Mouse (Mus musculus) midbrain, postnatal 0 days (tissue): Measurements from ENCODE around the gene 3110018I06Rik. TPM values are rescaled to one million over a fixed set of nuclear protein-coding genes. Genes with fewer than 3 reads are reported as not detected.

Experiments
- ATAC-seq: fragments of 200-750 bp; cut with Nextera tagmentation; 2 replicates; pipeline ENCODE4 v1.8.0; 2017; ENCODE audit warnings: moderate number of reproducible peaks, mild to moderate bottlenecking, moderate TSS enrichment, moderate library complexity; ENCODE audit not compliant: low FRiP score
- DNase-seq: peaks from one replicate; pipeline ENCODE4 v3.0.0-alpha.2; 2015; ENCODE audit warnings: low spot score
- H3K27ac ChIP-seq: fragments of 300-500 bp; sonication (generic); 2 replicates; pipeline ENCODE4 v1.5.1; 2014; ENCODE audit warnings: low read depth, mild to moderate bottlenecking, low read length, mixed read lengths
- H3K27me3 ChIP-seq: fragments of 300-500 bp; sonication (generic); 2 replicates; pipeline ENCODE4 v1.6.1; 2014; ENCODE audit warnings: low read length, control low read depth, mixed read lengths; ENCODE audit not compliant: insufficient read depth
- H3K36me3 ChIP-seq: fragments of 300-500 bp; sonication (generic); 2 replicates; pipeline ENCODE4 v1.6.1; 2014; ENCODE audit warnings: low read length, control low read depth, mixed read lengths; ENCODE audit not compliant: insufficient read depth
- H3K4me1 ChIP-seq: fragments of 300-500 bp; sonication (generic); 2 replicates; pipeline ENCODE4 v1.6.1; 2014; ENCODE audit warnings: mild to moderate bottlenecking, control low read depth, antibody characterized with exemption, low read length, mixed read lengths; ENCODE audit not compliant: insufficient read depth
- H3K4me2 ChIP-seq: fragments of 300-500 bp; sonication (generic); 2 replicates; pipeline ENCODE4 v1.6.1; 2014; ENCODE audit warnings: low read depth, mild to moderate bottlenecking, low read length, mixed read lengths; ENCODE audit not compliant: poor library complexity, severe bottlenecking
- H3K4me3 ChIP-seq: fragments of 300-500 bp; sonication (generic); 2 replicates; pipeline ENCODE4 v1.5.1; 2014; ENCODE audit warnings: low read depth, mild to moderate bottlenecking, low read length, moderate library complexity
- H3K9ac ChIP-seq: fragments of 300-500 bp; sonication (generic); replicated peaks from 2 replicates; pipeline ENCODE4 v1.6.1; 2014; ENCODE audit warnings: mild to moderate bottlenecking, low read length, moderate library complexity, mixed read lengths; ENCODE audit not compliant: poor library complexity, severe bottlenecking
- H3K9me3 ChIP-seq: fragments of 300-500 bp; sonication (generic); 2 replicates; pipeline ENCODE4 v1.6.1; 2016; ENCODE audit warnings: low read length, control low read depth
- CTCF ChIP-seq: IDR thresholded peaks from 2 replicates; pipeline ENCODE4 v1.5.1; 2016; ENCODE audit warnings: antibody characterized with exemption, mild to moderate bottlenecking
- WGBS: fragments of 180-500 bp; shearing (Covaris S2); extraction: QIAGEN DNeasy Blood & Tissue Kit; methylation state at CpG from one replicate; pipeline ENCODE4 v1.1.7; 2014; 5-methylcytosine and 5-hydroxymethylcytosine counted together
- polyA plus RNA-seq: library from polyadenylated mRNA; unstranded; fragments of >200 nt; fragmentation: Nextera tagmentation; extraction: Ambion mirVana; gene quantifications from 2 replicates; pipeline ENCODE4 v1.2.1, GENCODE M21; 2015
- total RNA-seq: library from RNA; depleted of rRNA; stranded (reverse); fragments of >200 nt; gene quantifications from 2 replicates; pipeline ENCODE4 v1.2.3, GENCODE M21; 2014

The 3110018I06Rik gene
- total and polyA plus RNA-seq, 2 experiments from 2014 or later, result not detected

DNA sequence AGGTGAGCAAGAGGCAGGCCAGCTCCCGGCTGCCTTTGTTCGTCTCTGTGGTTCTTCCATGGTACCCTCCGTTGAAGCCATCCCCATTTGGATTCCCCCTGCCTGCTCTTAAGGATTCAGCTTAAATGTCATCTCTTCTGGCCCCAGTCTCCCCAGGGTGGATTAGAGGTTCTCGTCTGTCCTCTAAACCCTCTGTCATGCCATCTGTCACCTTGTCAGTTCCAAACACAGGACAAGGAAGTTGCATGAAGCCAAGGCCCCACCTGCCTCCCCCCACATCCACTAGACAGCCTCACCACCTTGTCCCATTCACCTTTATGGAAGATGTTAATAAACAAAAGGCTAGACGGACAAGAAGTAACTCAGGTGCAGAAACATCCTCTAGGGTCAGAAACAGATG, 5.4 kb upstream of the 3110018I06Rik start:
- Histone ChIP-seq H3K4me1 (no peaks in the 10 kb centered on the region), H3K27ac (no peak overlapping the region), H3K4me2 (no peak overlapping the region), H3K27me3 (no peaks in the 10 kb centered on the region), H3K36me3 (no peaks in the 10 kb centered on the region), H3K4me3 (no peak overlapping the region), H3K9me3 (0 out of 2 replicates have a peak, but pooled peaks cover 4% of the 10 kb centered on the region), H3K9ac (no peak overlapping the region)
- WGBS, result 80% methylated on average over 5 of the region's 5 CpGs
- TF ChIP-seq CTCF, result no peak
- ATAC-seq, result no peak
- no peak for DNase-seq

DNA sequence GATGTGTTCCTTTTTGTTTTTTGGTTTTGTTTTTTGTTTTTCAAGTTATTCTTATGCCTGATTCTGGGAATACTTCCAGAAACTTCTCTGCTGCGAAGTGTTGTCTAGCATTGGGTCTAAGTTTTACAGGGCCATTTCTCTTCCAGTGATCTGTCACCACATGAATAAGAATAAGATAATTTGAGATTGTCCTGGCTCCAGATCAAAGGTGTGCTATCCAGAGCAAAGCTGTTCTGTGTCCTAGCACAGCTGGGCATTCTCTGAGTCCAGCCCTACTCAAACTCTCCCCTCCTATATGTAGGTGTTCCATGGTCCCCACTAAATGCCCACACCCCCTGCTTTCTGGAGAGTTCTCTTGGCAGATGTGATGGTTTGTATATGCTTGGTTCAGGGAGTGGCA, 2.9 kb downstream of the 3110018I06Rik start:
- no peak overlapping the region for H3K4me3 ChIP-seq
- ATAC-seq (no peak), DNase-seq (no peak)
- H3K27ac ChIP-seq, result no peak overlapping the region
- H3K27me3 ChIP-seq, result no peaks in the 10 kb centered on the region
- H3K4me1 ChIP-seq, result no peaks in the 10 kb centered on the region
- H3K9me3 ChIP-seq, result 0 out of 2 replicates have a peak, but pooled peaks cover 4% of the 10 kb centered on the region
- 84% methylated on average over 1 of the region's 1 CpGs for WGBS
- H3K4me2 ChIP-seq, result no peak overlapping the region
- no peaks in the 10 kb centered on the region for H3K36me3 ChIP-seq
- TF ChIP-seq CTCF, result no peak
- no peak overlapping the region for H3K9ac ChIP-seq

- no peaks in the 10 kb centered on the region for H3K4me1 ChIP-seq
- no peaks in the 10 kb centered on the region for H3K36me3 ChIP-seq
- no peak overlapping the region for H3K4me2 ChIP-seq
- H3K27ac ChIP-seq, result no peak overlapping the region
- ATAC-seq (no peak), DNase-seq (no peak)
- TF ChIP-seq CTCF, result no peak
- no peak overlapping the region for H3K9ac ChIP-seq
- H3K9me3 ChIP-seq, result no peaks in the 10 kb centered on the region
- H3K27me3 ChIP-seq, result no peaks in the 10 kb centered on the region
- no peak overlapping the region for H3K4me3 ChIP-seq
- WGBS, result 84% methylated on average over 5 of the region's 5 CpGs
Measured at GRCm38 (mm10) chr12:107496924-107497323, 8.5 kb downstream of the 3110018I06Rik start.

GRCm38 (mm10) chr12:107509661-107510237, 21.3 kb downstream of the 3110018I06Rik start:
- DNase-seq (no peak), ATAC-seq (no peak)
- no peak overlapping the region for H3K4me2 ChIP-seq
- no peak overlapping the region for H3K9ac ChIP-seq
- no peak overlapping the region for H3K4me3 ChIP-seq
- 92% methylated on average over 9 of the region's 9 CpGs for WGBS
- H3K9me3 ChIP-seq, result no peaks in the 10 kb centered on the region
- H3K4me1 ChIP-seq, result no peaks in the 10 kb centered on the region
- no peak for TF ChIP-seq CTCF
- H3K27me3 ChIP-seq, result no peaks in the 10 kb centered on the region
- no peak overlapping the region for H3K27ac ChIP-seq
- no peaks in the 10 kb centered on the region for H3K36me3 ChIP-seq

DNA sequence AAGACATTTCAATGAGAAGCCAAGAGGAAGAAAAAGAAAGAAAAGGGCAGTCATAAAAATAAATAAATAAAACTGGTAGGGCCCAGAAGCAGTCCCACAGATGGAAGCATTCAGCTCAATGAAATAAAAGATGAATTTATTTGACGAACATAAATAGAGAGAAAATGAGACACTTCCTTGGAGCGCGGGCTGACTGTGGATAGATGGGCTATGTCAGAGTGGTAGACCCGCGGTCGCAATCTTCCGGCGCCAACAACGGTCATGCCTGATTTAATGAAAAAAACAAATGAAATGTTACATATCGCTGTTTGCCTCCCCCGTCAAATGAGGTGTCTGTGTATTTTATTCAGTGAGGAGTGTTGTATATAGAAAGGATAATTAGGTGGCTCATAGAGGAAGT, 22.7 kb downstream of the 3110018I06Rik start:
- 91% methylated on average over 11 of the region's 11 CpGs for WGBS
- ATAC-seq (no peak), DNase-seq (no peak)
- Histone ChIP-seq H3K4me3 (no peak overlapping the region), H3K9me3 (no peaks in the 10 kb centered on the region), H3K27ac (no peak overlapping the region), H3K4me2 (no peak overlapping the region), H3K9ac (no peak overlapping the region), H3K36me3 (no peaks in the 10 kb centered on the region), H3K4me1 (no peaks in the 10 kb centered on the region), H3K27me3 (no peaks in the 10 kb centered on the region)
- TF ChIP-seq CTCF, result no peak

DNA sequence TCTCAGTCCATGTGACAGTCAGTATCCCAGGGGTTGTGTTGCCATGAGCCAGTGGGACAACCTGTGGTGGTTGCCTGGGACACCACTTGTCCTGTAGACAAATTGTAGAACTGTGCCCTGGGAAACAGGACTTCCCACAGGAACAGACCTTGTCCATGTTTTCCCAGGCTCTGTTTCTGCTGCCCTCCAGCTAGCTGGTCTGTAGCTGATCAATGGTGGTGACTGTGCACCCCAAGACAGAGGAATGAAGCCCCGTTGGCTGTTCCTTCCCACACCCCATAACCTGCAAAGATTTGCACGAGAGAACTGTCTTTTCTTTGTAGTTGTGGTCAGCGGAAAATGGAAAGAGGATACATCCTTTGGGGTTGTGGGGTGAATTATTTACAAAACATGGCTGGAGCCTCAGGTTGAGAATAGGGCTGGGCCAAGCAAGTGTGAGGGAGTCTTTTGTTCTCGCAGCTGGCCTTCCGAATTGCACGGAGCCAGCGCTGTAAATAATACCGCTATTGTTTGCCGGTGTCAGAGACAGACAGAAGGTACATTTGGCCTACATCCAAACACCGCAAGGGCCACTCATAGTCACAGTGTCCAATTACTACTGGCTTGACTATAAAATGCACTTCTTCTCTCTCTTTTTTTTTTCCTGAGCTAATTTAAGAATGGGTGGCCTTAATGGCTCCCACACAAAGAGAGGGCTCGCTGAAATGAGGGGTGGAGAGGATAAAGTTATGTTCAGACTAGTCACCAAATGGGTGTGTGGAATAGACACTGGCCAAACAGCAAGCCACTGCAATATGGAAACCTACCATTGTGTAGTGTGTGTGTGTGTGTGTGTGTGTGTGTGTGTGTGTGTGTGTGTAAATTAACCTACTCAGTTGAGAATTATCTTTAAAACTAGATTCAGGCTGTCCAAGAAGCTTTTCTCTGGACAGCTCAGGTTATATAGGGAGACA, 28.1 kb downstream of the 3110018I06Rik start:
- Histone ChIP-seq H3K4me1 (0 out of 2 replicates have a peak, but pooled peaks cover 6% of the 10 kb centered on the region), H3K9ac (no peak overlapping the region), H3K27ac (no peak overlapping the region), H3K36me3 (no peaks in the 10 kb centered on the region), H3K4me3 (no peak overlapping the region), H3K27me3 (no peaks in the 10 kb centered on the region), H3K4me2 (no peak overlapping the region), H3K9me3 (no peaks in the 10 kb centered on the region)
- 42% methylated on average over 11 of the region's 11 CpGs for WGBS
- no peak for ATAC-seq
- no peak for TF ChIP-seq CTCF
- peak; percentile 52 for DNase-seq
